Mouse (Mus musculus) v-Abl transformed pro-B cells (cell line): ENCODE data around the gene Cd44.

Experiments
- in situ Hi-C, 2 experiments: fragments of 400-800 bp; cut with MboI; formaldehyde crosslinking; loops; one replicate each; pipeline ENCODE4 v1.15.1; 2025; ENCODE audit not compliant: unreplicated experiment in 2 of 2

The Cd44 gene

DNA sequence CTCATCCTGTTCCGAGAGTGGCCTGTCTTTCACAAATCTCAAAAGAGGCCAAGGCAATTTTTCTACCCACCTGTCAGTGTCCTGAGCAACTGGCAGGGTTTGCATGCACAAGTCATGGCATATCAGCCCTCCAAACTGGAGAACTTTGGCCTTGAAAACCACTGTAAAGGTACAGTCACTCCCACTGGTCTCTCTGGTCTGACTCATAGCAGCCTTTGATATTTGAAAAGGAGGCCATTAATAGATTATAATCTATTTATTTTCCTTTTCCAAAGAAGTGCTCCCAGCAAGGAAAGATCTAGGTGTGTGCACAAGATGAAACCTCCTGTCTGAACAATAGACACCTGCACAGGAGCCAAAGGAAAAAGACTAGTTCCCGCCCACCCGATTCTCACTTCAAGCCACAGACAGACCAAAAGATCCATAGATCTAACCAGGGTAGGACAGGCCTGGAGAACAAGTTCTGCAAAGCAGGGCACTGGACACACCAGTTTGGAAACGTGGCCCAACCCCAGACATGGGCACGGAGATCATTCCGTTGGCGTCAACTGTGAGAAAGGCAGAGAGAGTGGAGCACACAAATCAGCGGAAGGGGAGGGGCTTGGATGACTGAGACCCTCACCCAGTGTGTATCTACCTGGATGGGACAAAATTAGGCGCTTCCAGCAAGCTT, 75.4 kb downstream of the Cd44 start:
- in situ Hi-C loops = no loop called here

DNA sequence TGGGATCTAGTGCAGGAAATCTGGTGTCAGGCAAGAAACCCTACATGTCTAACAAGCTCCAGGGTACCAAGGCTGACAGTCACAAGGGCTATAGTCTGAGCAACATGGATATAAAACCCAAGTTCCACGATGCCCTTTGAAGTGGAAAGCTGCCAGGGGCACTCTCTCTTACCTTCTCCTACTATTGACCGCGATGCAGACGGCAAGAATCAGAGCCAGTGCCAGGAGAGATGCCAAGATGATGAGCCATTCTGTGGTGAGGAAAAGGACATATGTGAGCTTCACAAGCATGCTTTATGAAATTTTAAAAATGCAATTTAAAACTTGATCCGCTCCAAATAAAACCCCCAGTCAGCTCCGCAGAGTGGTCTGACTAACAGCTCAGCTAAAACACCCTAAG, 79.4 kb downstream of the Cd44 start:
- in situ Hi-C loops = no loop called here

DNA sequence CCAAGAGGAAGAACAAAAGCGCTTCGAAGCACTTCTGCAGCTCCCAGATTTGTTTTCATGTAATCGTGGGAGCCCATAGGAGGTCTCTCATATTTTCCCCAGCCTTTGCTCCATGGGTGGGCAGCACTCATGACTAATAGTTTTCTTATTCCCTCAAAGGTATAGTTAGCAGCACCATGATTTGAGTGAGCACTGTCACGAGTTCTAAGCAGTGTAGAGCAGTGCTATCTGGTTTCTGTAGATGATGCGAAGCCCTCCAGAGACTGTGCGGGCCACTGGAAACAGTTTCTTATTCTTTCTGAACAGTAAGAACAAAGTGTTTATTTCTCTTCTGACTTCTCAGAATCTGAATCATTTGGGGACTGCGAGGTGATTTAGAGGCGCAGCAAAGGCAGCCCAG, 80.7 kb downstream of the Cd44 start:
- in situ Hi-C loops = no loop called here

DNA sequence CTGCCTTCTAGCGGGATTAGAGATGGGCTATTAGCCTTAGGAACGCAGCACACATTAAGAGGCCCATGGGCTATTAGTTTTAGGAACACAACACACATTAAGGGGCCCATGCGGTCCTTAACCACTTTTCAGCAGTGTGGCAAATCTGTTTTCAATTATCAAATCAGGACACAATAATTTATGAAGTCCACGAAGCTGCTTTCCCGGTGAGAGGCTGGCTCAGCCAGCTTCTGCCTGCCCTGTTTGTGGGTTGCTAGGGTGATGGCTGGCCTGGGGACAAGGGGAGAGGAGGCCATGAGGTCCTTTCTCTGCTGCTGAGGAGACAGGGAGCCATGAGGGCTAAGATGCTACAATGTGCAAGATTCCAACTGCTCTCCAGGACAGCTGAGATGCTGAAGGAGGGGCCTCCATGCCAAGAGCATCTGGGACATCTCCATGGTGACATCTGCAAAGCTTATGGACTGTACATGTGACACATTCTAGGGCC, 81.2 kb downstream of the Cd44 start:
- in situ Hi-C loops = no loop called here

DNA sequence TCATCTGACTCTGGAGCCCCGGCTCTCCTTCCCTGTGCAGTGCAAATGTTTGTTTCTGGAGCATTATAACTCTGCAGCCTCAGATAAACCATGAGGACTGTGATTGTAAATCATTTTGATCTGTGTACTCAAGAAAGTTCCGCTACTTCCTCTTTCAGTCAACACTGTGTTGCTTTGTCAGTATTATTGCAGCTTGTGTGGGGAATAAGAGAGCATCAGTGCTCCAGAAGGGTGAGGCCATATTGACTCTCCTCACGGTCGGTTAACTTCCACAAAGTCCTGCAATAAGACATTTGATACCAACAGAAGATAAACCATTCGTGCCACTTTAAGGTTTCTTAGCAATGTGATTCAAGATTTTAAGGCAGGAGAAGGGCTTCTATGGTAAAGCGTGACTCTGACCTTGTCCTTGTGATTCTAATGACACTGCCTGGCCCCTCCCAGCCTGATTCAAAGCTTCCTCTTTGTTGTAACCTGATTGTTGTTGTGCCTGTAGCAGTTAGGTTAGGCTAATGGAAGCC, 86.1 kb downstream of the Cd44 start:
- in situ Hi-C loops = no loop called here

DNA sequence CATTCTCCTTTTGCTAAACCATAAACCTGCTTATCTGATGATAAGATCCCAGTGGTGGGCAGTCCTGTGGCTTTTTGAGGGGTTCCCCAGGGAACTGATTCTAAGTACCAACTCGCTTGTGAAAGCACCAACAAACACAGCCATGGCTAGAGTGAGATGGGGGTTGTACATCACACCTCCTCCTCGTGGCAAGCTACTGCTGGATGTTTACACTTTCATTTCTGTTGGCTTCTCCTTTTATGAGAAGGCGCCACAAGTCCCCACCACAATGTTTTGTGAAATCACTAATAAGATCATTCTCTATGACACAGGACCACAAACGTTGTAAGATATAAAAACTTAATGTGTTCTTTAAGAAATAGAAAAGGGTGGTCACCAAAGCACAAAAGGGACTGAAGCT, 88.7 kb downstream of the Cd44 start:
- in situ Hi-C loops = no loop called here

DNA sequence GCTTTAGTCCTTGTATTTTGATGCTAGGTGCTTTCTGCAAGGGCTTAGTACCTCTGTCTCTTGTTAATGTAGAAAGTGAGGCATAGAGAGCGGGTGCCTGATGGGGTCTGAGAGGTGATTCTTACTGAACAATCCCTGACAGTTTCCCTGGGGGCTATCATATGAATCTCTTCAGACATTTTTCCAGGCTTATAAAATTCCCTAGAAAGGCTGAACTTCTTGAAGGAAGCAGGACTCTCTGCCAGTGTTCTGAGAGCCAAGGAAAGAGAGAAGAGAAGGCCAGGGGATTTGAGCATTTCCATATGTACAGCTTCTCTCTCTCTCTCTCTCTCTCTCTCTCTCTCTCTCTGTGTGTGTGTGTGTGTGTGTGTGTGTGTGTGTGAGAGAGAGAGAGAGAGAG, 92.0 kb downstream of the Cd44 start:
- in situ Hi-C loops = no loop called here

DNA sequence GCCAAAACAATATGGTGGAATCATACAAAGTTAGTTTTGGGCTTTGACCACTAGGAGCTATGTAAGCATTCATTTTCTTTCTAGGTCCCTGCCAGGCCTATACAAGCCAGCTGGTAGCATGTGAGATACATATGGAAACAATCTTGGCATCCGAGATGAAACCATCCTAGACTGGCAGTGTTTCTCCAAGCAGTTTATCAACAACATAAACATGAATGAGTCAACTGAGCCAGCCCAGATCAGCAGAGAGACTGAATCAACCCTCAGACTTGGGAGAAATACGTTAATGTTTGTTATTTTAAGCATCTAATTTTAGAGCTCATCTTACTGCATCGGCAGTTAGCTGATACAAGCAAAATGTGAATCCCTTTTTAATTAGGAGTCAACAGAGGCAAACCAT, 93.8 kb downstream of the Cd44 start:
- in situ Hi-C loops = no loop called here

DNA sequence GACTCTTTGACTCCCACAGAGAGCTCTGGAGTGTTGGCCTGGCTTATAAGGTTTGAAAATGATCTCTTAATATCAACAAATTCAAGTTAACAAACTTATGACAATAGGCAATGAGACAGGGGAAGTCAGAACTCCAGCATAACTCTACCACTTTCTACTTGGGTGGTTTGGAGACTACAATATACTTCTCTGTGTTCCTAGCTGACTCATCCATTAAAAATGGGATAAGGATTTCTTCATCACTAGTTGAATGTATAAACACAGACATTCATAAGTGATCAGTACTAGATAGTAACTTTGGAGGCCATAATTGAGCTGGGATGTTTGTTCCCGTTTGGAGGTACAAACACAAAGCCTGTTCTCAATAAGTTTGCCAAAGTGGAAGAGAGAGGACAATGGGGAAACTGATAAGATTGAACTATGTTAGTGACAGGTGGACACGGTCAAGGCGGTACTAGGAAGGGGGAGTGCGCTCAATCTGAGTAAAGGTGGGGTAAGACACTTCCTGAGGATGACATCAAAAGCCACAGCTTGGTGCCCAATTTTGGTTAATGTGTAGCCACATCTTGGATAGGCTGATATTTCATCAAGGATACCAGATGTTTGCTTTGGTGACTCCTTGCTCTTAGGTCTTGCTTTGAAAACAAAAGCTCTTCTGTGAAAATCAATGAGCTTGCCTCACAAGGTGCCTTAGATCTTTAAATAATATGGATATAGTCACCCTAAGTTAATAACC, 95.5 kb downstream of the Cd44 start:
- in situ Hi-C loops = no loop called here

DNA sequence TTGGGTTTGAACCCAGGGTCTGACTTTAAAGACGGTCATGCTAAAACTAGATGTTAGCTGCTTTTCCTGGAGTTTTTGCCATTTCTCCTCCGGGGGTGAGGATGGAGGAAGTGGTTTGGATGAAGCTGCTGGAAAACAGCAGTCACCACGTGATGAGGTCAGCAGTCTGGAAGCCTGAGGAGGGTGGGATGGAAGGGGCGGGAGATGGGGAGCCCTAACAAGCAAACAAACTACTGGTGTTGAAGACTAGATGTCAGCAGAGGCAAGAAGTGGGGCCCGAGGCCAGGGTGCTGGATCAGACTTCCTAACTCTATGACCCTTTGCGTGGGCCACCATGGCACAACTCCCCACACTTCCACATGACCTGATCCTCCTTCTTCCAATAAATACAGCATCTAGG, 96.2 kb downstream of the Cd44 start:
- in situ Hi-C loops = no loop called here

DNA sequence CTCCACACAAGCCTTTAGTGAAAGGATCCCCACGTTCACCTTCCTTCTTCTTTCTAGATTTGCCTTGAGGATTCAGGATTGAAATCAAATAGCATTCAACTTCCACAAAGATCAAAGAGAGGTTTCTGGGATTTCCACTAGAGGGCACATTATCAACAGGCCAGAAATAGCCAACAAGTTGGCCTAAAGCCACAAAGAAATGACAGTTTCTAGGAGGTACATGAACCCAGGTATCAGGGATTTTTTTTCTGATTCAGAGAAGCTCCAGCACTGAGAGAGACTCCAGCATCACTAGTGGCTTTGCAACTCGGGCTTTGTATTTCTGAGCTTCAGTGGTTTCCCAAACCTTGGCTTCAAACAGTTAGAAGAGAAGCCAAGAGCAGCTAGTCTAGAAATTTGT, 97.4 kb downstream of the Cd44 start:
- in situ Hi-C loops = loop anchor here in 1 of 2 experiments (5.0 kb wide), 1 partner anchor 213 kb away; no protein-coding TSS in a partner anchor

DNA sequence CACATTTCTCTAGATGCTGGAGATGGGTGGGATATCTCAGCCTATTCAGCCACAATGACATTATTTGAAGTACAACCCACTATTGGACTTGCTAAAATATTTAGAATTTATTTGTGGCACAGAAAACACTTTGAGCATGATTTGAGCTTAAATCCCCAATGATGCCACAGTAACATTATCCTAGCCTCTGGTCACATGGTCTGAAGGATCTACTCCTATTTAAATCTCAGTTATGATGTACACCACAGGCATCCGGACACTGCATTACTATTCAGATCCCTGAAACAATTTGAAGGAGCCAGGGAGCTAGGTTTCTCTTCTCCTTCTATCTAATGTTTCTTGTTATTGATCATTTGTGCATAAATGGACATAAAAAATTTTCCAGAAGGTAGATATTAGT, 99.6 kb downstream of the Cd44 start:
- in situ Hi-C loops = loop anchor here in 1 of 2 experiments (5.0 kb wide), 1 partner anchor 215 kb away; no protein-coding TSS in a partner anchor

DNA sequence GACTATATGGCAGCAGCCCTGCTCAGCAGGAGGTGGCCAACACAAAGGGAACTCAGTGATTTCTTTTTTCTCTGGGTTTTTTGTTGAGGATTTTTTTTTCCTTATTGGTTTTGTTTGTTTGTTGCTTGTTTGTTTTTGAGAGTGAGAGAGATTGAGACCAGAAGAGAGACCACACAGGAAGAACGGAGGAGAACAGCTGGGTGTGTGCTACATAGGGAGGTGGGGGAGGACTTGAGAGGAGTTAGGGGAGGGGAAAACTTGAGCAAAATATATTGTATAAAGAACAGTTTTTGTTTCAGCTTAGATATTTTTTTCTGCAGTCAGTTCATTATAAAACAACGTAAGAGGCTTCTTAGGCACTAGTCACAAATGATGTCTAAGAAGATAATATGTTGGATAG, 103.3 kb downstream of the Cd44 start:
- in situ Hi-C loops = no loop called here

DNA sequence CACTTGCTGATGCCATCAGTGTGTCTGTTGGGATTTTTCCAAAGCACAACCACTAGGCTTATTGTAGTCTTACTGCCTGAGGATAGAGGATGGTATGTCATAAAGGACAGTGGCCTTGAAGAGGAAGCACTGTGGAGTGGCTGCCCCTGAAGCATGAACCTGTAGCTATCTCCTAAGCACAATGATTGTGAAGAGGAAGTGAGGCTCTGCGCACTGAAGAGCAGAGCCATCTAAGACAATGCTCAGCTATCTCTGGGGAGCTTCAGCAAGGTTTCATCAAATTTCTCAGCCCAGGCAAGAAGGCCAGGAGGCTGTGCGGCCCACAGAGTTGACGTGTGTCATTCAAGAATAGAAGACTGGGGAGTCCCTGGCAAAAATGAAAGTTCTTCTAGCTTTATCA, 106.4 kb downstream of the Cd44 start:
- in situ Hi-C loops = no loop called here

DNA sequence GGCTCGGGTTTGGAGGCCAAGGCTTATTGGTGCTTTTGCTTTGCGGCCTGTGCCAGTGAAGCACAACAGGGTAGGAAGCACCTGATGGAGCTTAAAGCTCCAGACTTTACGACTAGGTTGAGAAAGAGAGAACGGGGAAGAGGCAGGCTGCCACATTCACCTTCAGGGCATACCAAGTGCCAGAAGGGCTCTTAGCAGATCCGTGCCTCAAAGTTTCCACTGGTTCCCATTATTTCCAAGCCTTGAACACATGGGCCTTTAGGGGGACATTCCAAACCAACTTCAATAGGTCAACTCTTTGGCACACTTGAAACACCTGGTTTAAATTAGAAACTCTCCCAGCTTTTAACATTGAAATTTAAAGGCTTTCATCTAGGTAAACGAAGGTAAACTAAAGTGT, 108.7 kb downstream of the Cd44 start:
- in situ Hi-C loops = no loop called here

DNA sequence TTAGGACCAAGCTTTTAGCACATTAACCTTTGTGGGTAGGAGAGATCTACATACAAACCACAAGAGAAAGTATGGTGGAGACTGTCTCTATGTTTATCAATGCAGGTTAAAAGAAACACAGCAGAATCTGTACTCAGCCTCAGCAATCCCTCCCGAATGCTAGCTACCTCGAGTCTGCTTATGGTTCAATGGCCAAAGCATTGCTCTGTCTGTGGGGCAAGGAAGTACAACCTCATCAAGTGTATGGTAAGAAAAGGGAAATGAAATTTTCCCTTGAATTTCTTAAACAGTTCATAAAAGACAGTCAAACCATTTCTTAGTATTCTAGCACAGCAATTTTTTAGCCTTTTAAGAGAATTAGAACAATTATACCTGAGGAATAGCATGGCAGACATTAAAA, 109.8 kb downstream of the Cd44 start:
- in situ Hi-C loops = no loop called here

DNA sequence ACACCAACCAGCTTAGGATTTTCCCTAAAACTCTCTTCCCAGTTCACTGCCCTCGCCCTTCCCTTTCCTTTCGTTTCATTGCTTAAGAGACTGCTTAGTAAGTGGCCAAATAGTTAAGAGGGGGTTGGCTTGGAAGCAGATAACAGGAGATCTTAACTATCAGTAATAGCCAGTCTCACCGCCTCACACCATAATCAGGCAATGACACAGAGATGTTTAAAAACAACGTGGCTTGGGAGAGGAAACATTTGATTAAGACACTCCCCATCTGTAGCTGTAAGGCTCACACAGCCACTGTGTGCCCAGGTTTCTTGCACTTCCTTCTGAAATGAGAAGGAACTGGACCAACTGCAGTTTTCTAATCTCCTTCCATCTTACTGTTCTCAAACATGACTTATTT, 115.8 kb downstream of the Cd44 start:
- in situ Hi-C loops = no loop called here

DNA sequence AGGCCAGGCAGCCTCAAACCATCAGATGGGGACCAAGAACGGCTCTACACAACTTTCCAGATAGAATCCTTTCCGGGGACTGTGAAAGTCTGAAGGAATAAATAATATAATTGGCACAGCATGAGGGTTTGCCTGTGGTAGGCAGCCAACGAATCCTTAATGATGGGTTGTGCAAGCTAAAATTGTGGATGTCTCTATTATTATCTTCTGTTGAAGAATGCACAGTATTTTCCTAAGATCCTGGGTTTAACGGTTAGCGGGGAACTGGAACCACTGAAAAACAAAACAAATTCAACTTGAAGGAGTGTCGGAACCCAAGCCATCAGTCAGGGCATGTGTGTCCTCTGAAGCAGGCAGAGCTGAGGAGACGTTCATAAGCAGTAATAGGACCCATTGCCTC, 118.7 kb downstream of the Cd44 start:
- in situ Hi-C loops = no loop called here

DNA sequence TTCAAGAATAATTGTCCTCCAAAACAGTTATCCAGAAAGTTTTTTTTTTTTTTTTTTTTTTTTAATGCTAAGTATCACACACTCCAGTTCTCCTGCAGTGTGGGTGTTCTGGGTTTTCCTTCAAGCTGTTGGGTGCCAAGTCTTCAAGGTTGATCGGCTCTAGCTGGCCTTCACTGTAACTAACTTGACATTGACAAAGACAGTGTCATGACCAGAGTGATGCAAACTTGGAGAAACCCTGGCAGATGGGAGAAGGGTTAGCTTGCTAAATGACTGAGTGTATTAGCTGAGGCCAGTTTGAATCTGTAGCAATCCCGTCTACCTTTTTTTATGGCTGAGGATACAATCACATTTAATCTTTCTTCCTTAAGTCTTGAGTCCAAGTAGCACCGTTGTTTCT, 123.3 kb downstream of the Cd44 start:
- in situ Hi-C loops = no loop called here

DNA sequence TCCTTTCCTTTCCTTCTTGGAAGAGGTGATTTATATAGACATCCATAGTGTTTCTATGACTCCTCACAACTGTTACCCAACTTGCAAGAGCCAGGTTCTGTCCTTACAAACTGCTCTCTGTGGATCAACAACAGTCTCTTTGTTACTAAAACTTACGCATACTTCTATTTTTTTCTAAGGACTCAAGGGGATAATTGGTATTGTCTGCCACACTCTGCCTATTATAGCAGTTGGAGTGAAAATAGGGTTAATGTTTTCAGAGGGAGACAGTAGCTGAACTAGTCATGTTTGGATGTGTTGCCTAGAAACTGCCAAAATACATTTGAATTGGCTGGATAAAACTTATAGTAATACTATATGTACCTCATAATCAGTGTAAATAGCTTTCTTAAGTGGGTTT, 125.9 kb downstream of the Cd44 start:
- in situ Hi-C loops = no loop called here

DNA sequence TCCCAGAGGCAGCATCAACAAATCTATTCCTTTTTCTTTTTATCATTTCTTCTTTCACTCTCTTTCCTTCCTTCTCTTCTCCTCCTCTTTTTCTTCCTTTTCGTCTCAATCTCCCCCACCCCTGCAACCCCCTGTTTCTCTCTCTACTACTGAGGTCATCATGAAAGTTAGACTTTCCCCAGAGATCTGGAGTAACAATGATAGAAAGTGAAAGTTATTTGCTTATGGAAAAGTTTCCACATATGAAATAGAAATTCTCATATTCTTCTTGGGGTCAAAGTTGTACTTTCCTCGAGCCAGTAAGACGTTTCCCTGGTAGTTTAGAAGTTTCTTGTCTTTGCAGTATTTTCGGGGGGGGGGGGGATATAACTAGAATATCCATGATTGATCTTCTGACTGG, 126.8 kb downstream of the Cd44 start:
- in situ Hi-C loops = no loop called here

DNA sequence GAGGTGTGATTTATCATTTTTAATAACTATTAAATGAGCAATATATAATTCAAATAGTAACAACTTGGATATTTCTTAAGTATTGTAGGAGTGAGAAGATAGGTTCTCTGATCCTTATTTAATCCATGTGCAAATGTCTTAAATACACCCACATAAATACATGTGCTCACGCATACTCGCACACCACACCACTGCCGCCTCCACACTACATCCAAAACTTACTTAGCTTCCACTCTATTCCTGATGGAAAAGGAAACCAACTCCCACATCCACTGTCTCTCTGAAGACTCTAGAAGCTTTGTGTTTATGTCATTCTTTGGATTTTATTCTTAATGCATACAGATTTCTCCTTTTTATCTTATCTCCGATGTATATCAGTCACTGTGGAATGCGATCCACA, 129.2 kb downstream of the Cd44 start:
- in situ Hi-C loops = no loop called here
